Mouse (Mus musculus): ENCODE measurements around the gene Mamdc4. TPM values are rescaled to one million over a fixed set of nuclear protein-coding genes. Genes with fewer than 3 reads are reported as not detected.
A peak's percentile ranks its signal among the peaks of the same experiment; 100 is the strongest.
"Not testable (repeated sequence)": the region's sequence is repeated elsewhere in the genome, so short reads cannot be mapped to it uniquely, and the experiment has no call there.

Gene Mamdc4
- total RNA-seq, 1 experiment from 2014 or later: not detected

DNA sequence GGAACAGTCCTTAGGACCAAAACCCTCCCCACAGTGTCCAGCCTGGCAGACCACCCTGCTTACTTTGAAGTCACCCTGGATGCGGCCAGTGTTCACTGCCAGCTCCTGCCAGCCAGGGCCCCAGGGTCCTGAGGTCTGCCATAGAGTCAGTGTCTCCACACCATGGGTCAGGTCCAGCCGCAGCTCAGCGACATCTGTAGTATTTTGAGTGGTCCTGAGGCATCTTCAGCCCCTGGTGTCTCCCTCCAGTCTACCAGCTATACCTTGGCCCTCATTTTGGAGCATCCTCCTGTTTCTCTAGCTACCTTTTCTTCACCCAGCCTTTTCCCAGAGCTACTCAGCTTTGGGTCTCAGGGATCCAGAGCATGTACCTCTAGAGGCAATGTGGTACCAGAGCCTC, 5.3 kb downstream of the Mamdc4 start:
- no peak for ATAC-seq (replicated peaks; ENCODE audit: insufficient number of reproducible peaks, low FRiP score, low TSS enrichment, poor library complexity, severe bottlenecking)

DNA sequence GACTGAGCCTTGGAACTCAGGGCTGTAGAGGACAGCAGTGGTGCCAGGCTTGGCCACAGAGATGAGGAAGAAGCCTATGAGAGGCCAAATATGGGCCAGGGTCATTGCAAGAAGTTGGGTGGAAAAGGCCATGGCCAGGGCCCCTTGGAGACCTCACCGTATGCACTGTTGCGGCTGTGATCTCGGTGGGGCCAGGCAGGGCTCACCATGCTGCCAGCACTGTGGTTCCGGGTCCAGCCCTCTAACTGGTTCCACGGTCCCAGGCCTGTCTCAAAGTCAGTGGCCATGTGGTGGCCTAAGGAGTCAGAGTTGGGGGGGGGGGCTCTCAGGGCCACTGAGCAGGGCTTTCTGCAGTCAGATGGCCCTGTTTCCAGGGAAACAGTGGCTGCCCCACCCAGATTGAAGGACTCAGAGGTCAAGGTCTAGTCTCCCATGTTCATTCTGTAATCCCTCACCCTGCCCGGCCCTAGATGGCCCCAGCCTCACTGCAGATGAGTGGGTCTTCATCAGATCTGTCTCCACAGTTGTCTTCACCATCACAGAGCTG, 6.1 kb downstream of the Mamdc4 start:
- no peak for ATAC-seq (replicated peaks; ENCODE audit: insufficient number of reproducible peaks, low FRiP score, low TSS enrichment, poor library complexity, severe bottlenecking)

DNA sequence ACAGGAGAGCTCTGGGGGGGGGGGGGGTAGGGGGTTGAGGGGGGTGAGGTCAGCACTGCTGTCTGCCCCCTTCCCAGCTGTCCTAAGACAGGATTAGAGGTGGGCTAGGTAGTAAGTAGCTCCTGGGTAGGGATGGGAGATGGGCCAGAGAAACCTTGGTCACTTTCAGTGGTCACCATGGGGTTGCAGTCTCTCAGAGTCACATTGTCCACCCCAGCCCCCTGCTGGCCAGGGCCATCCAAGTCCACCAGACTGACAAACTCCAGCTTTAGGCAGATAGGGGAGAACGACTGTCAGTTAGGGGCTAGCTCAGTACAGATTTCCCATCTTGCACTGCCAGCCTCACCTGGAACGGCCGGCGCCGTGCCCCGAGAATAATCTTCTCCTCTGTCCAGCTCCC, 8.1 kb downstream of the Mamdc4 start:
- ATAC-seq (replicated peaks; ENCODE audit: insufficient number of reproducible peaks, low FRiP score, low TSS enrichment, poor library complexity, severe bottlenecking): no peak

DNA sequence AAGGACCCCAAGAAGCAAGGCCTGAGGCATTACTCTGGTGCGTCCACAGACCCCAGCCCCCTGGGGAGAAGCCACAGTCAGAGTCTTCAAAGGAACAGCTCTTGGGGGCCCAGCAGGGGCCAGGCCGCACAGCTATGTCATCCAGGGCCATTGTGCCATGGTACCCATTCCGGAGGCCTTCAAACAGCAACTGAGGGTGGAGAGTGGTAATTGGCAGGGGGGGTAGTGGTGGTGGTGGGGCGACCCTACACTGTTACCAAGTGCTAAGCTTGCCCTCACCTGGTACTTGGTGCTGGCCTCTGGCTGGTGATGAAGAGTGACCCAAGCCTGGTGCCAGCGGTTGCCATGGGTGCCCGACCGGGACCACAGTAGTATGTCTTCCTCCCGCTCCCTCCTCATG, 8.9 kb downstream of the Mamdc4 start:
- no peak for ATAC-seq (replicated peaks; ENCODE audit: insufficient number of reproducible peaks, low FRiP score, low TSS enrichment, poor library complexity, severe bottlenecking)

GRCm38 (mm10) chr2:25561946-25562345, 12.7 kb downstream of the Mamdc4 start:
- no peak for ATAC-seq (replicated peaks; ENCODE audit: insufficient number of reproducible peaks, low FRiP score, low TSS enrichment, poor library complexity, severe bottlenecking)

GRCm38 (mm10) chr2:25560551-25560950, 14.1 kb downstream of the Mamdc4 start:
- ATAC-seq (replicated peaks; ENCODE audit: insufficient number of reproducible peaks, low FRiP score, low TSS enrichment, poor library complexity, severe bottlenecking): no peak

DNA sequence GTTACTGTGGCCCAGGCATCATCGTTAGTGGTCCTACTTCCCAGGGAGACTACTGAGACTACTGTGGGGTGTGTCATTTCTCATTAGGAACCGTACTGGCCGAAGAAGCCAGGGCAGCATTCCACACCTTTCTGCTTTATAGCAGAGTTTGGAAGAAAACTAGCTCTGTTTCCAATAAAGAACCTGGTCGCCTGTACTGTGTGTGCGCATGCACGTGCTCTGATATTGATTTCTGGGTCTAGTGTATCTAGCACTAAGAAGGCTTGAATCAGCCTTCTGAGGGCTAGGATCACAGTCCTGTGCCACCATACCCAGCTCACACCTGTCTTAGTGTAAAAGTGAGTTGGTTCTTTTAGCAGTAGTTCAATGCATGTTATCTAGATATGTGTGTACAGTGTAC, 15.9 kb downstream of the Mamdc4 start:
- ATAC-seq (replicated peaks; ENCODE audit: insufficient number of reproducible peaks, low FRiP score, low TSS enrichment, poor library complexity, severe bottlenecking): no peak

GRCm38 (mm10) chr2:25557964-25558360, 16.7 kb downstream of the Mamdc4 start:
- no peak for ATAC-seq (replicated peaks; ENCODE audit: insufficient number of reproducible peaks, low FRiP score, low TSS enrichment, poor library complexity, severe bottlenecking)

- ATAC-seq (replicated peaks; ENCODE audit: insufficient number of reproducible peaks, low FRiP score, low TSS enrichment, poor library complexity, severe bottlenecking): peak; percentile 95
These were observed 17.3 kb downstream of the Mamdc4 start, which contains the start of gene Edf1 for GRCm38 (mm10) chr2:25557221-25557963. Edf1 (plus strand) TSS chr2:25557847.

DNA sequence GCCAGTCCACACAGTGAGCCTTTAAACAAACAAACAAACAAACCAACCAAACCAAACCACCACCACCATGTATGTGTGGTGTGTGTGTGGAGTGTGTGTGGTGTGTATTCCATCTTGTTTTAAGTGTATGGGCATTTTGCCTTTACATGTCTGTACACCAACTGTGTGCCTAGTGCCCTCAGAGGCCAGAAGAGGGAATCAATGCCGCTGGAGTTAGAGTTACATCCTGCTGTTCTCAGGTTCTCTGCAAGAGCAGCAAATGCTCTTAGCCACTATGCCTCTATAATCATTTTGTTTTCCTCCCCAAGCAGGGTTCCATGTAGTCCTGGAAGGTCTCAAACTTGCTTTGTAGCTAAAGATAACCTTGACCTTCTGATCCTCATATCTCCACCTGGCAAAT, 18.3 kb downstream of the Mamdc4 start:
- no peak for ATAC-seq (replicated peaks; ENCODE audit: insufficient number of reproducible peaks, low FRiP score, low TSS enrichment, poor library complexity, severe bottlenecking)

DNA sequence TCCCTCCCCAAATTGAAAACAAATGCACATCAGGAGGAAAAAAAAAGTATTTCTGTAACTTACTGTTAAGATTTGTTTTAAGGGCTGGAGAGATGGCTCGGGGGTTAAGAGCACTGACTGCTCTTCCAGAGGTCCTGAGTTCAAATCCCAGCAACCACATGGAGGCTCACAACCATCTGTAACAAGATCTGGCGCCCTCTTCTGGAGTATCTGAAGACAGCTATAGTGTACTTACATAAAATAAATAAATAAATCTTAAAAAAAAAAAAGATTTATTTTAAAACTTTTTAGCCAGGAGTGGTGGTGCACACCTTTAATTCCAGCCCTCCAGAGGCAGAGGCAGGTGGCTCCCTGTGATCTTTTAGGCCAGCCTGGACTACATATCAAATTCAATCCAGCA, 19.2 kb downstream of the Mamdc4 start:
- ATAC-seq (replicated peaks; ENCODE audit: insufficient number of reproducible peaks, low FRiP score, low TSS enrichment, poor library complexity, severe bottlenecking): not testable (repeated sequence)

GRCm38 (mm10) chr2:25553171-25553786, 21.4 kb downstream of the Mamdc4 start:
- ATAC-seq (replicated peaks; ENCODE audit: insufficient number of reproducible peaks, low FRiP score, low TSS enrichment, poor library complexity, severe bottlenecking): not testable (repeated sequence)

DNA sequence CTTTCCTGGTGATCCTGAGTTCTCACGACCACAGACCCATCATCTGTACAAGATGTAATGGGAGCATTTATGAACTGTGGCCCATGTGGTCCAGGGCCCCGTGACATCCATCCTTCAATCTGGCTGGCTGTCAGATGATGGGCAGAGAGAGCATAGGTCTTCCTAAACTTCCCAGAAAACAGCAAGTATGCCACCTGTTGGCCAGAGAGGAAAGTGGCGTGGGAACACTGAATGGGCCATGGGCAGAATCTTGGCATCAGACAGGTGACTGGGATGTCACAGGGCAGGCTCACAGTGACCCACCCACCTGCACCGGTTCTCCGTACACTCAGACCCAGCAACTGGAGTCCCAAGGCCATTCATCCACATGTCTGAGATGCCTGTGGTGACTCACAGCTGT, 23.5 kb downstream of the Mamdc4 start:
- no peak for ATAC-seq (replicated peaks; ENCODE audit: insufficient number of reproducible peaks, low FRiP score, low TSS enrichment, poor library complexity, severe bottlenecking)

GRCm38 (mm10) chr2:25549021-25549991, 25.3 kb downstream of the Mamdc4 start:
- 0 out of 2 replicates have a peak, but pooled peaks have one; percentile 1 for ATAC-seq (replicated peaks; ENCODE audit: insufficient number of reproducible peaks, low FRiP score, low TSS enrichment, poor library complexity, severe bottlenecking)

DNA sequence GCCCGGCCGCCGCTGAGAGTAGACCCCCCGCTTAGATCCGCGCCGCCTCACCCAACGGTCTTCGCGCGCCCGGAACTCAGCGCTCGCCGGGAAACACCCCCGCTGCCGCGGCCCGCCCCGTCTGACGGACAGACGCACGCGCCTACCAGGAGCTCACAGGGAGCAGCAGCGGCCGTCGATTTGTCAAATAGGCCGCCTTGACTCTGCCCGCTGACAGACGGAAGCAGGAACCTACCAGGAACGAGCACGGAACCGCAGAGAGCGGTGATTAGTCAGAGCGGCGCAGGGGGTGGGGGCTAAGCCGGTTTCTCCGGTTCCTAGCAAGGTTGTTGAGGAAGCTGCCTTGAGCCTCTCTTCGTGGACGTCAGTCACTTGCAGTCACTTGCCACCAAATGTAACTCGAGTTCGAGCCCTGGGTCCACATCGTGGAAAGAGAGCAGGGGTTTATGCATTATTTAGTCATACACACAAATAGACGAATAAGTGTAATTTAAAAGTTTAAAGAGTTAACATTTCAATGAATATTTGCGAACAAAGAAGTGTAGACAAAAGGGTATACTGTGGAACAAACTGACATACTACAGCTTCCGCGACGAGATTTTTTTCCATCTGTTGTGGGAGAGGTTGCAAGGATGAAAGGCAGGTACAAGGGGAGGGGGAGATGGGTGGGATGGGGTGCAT, 27.7 kb downstream of the Mamdc4 start, which contains the start of gene Traf2:
Gene Traf2 (minus strand): TSS at position 130 of the 681 bp plus-strand sequence.
- ATAC-seq (replicated peaks; ENCODE audit: insufficient number of reproducible peaks, low FRiP score, low TSS enrichment, poor library complexity, severe bottlenecking): peak; percentile 98

DNA sequence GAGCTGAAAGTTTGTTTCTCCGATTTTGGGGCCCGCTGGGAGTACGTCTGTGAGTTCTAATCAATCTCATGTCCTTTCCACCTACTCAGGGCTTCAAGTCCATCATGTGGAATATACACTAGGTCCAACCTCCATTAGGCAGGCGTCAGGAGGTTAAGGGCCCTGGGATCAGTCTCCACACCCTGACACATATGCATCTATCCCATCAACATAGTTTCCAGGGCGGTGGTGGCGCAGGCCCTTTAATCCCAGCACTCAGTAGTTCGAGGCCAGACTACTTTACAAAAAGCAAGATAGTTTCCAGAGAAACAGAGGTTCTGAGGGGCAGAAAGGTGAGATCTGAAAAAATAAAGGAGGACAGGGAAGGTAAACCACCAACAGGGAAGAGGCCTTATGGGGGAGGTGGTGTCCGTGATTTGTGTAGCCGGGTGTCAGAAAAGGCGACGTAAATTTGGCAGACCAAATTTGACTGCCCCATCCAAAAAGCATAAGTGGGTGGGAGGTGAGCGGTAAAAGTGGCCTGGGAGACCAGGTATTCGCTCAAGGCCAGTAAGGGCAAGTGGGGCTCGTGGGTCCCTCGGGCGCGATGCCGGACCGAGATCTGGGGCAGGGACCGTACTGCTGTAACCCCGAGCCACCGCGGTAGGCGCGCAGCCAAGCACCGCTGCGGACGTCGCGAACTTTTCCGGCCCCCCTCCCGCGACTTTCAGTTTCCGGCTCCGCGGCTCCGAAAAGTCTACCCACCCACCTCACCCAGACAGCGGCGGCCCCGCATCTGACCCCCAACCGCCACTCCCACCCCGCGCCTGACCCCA, 28.4 kb downstream of the Mamdc4 start:
- 0 out of 2 replicates have a peak, but pooled peaks have one; percentile 11 for ATAC-seq (replicated peaks; ENCODE audit: insufficient number of reproducible peaks, low FRiP score, low TSS enrichment, poor library complexity, severe bottlenecking)

DNA sequence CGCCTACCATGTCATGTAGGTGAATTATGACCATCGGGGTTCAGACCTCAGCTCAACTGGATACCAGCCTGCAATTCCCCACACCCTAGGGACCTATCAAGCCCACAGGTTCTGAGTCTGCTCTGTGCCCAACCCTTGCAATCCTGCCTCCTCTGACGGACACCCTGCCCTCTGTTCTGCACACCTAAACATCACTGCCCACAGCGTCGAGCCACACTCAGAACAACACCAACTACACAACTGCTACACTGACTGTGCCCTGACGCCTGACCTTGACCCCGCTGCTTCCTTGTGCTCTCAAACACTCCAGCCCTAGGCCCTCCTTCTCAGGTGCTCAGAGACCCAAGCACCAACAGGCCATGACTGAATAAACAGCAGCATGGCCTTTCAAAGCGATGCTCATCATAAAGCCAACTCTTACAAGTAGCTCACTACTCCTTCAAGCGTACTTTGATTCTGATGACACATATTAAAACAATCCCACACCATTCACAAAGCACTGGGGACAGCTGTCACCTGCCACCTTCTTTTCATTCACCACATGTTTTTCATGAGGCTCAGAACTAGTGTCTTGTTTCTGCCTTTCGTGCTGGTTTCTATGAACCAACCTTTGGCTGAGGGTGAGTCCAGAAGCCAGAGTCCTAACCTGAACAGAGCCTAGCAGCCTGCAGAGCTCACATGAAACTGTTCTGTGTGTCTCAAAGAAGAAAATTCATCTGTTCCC, 32.8 kb downstream of the Mamdc4 start:
- no peak for ATAC-seq (replicated peaks; ENCODE audit: insufficient number of reproducible peaks, low FRiP score, low TSS enrichment, poor library complexity, severe bottlenecking)
